Mouse (Mus musculus) urinary bladder, adult 18-20 months (tissue): Measurements from ENCODE around the gene Akr1b8.
A peak's percentile ranks its signal among the peaks of the same experiment; 100 is the strongest.
"Not testable (repeated sequence)": the region's sequence is repeated elsewhere in the genome, so short reads cannot be mapped to it uniquely, and the experiment has no call there.

Source experiments
- DNase-seq, 2 experiments: peaks; one replicate each; pipeline ENCODE4 v3.0.0; 2022; ENCODE audit warnings: low spot score in 2 of 2, mixed read lengths in 2 of 2

The Akr1b8 gene

DNA sequence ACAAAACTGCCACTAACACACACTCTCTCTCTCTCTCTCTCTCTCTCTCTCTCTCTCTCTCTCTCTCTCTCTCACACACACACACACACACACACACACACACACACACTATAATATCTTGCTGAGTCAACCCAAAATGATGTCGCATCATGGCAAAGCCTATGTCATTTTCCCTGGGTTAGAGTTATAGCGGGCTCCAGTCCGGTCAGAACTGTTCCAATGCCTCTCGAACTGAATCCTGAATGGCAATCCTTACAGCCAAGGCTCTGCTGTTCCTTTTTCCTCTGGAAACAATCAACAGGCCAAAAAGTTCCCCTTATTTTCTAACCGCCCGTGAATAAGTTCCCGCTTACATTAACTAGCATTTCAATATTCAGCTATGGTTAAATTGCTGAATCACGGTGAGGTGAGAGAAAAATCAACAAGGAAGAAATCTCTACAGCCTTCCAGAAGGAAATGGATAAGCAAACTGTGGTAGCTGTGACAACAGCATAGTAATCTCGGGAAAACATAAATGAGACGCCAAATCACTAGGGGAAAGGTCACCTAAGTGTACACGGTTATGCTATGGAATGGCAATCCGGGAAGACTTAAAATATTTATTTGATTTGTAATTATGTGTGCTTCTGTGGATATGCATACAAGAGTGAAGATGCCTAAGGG, 3.8 kb upstream of the Akr1b8 start:
- DNase-seq = no peak

DNA sequence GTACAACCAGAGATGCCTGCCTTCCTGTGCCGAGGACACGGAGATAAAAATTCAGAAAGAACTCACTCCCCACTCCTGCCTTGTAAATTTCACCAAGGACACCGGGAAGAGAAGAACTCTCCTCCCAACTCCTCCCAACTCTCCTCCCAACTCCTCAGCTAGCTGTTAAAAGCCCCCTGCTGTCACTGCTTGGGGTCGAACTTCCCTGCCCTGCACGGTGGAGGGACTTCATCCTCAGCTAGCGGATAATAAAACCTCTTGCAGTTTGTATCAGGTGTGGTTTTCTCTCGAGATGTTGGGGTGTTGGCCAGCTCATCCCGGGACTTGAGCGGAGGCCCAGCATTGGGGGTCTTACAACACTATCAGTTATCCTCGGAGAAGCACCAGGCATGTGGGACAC, 2.4 kb upstream of the Akr1b8 start:
- DNase-seq = not testable (repeated sequence)

DNA sequence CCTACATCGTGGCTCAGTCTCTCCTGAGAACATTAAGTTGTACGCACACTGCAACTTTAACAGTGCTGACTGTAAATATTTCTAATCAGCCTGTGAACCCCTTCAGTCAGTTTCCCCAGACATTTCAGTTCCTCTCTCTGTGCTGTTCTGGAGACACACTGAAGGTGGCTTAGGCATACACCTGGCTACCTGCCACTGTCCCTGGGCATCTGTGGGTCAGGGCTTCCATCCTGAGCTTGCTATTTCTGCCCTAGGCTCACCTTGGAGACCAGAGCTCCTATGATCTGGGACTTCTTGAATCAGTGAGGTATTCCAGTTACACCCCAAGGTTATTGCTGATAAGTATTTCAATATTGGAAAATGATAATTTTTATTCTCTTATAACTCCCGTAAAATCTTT, 1.5 kb upstream of the Akr1b8 start:
- no peak for DNase-seq

DNA sequence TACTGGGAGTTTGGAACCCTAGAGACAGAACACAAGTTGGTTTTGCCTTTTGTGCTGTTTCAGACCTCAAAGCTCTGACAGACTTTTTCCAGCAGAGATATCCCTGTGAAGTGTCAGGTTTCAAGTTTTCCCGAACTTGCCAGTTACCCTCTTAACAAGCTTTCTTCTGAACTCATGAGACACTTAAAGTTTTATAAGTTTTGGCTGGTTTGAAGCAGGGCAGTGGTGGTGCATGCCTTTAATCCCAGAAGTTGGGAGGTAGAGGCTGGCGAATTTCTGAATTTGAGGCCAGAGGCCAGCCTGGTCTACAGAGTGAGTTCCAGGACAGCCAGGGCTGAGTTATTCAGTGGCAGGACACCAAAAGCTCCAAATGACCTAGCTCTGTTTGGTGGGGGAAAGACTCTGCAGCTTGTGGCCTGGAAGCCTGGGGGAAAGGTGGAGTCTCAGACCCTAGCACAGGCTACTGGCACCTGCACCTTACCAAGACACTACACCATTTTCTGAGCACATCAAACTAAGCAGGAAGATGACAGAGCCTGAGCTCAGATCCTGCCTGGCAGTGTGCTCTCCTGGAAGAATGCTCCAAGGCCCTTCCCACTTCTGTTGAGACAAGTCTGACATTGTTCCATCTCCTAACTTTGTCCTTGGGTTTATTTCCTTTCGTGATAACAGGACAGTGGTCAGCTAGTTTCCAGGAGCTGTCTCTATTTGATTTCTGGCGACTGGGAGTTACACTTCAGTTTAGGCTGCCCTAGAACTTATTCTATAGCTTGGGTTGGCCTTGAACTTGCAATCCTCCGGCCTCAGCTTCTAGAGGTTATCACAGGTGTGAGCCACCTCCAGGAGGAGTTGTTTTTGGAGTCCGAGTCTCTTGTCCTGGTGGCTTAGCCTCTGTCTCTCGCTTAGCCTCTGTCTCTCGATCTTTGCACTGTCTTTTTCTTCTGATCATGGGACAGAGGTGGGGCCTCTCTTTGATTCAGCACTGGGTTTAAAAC, 732 bp downstream of the Akr1b8 start:
- DNase-seq = no peak

DNA sequence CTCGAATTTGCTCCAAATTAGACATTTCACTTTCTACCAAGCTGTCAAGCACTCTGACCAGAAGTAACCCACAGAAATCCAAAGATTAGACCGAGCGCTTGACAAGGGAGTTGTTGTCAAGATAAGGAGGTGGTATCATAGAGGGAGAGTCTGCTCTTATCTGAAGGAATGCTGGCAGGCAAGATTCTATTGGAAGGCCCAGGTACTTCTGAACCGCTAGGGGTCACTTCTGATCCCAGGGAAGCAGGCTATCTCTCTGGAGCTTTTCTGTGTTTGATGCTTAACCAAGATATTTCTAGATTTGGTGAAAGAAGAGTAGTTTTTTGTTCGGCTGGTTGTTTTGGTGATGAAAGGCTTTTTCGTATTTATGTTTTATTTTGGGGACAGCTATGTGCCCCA, 1.4 kb downstream of the Akr1b8 start:
- no peak for DNase-seq

DNA sequence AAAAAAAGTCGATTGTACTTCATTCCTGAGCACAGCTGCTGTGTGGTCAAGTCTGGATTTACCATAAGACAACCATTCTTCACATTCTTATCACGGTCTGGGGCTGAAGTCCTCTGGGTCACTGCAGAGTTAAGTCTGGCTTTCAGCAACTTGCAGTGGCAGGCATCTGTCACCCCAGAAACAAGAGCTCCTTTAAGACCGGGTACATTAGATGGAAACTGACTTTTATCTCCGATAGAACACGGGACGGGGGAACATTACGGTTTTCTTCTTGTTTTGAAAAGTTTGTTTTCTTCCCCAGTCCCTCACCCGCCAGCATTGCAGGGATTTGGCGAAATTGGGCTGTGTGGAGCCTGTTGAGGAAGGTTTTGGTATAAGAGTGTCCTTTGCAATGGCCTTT, 1.9 kb downstream of the Akr1b8 start:
- DNase-seq = no peak

DNA sequence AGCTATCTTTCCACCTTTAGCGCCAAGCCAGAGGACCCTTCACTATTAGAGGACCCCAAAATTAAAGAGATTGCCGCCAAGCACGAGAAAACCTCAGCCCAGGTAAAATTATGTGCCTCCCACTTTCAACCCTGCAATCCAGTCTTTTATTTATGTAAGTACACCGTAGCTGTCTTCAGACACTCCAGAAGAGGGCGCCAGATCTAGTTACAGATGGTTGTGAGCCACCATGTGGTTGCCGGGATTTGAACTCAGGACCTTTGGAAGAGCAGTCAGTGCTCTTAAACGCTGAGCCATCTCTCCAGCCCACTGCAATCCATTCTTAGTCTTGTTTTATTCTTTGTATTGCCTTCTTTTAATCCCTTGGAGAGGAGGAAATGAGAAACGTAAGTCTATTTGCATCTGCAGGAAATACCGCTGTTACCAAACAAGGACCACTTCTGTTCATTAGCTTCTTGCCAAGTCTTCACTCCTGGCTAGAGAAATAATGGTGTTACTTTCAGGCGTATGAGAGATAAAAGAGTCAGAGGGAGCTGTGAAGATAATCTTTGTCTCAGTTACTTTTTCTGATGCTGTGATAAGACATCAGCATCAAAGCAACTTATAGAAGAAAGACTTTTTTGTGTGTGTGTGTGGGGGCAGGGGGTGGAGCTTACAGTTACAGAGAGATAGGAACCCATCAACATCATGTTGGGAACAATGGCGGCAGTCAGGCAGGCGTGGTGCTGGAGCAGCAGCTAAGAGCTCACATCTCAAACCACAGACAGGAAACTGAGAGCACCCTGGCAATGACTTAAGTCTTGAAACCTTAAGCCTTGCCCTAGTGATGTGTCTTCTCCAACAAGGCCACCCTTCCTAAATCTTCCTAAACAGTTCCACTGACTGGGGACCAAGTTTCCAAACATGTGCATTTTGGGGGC, 10.6 kb downstream of the Akr1b8 start:
- DNase-seq = no peak

DNA sequence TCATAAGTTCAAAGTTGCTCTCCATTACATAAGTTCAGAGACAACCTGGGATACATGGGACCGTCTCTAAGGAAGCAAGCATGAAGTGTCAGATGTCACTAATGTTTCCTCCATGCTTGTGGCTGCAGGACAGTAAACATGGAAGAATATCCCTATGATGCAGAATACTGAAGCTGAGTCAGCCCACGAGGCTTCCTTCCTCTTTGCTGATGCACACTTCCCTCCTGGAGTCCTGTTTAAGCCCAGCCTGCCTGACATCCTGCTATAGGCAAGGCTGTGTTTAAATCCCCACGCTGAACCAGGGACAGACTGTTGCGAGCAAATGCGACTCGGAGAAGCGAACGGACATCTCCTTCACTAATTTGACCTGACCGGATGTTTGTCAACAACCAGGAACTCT, 14.1 kb downstream of the Akr1b8 start:
- no peak for DNase-seq

DNA sequence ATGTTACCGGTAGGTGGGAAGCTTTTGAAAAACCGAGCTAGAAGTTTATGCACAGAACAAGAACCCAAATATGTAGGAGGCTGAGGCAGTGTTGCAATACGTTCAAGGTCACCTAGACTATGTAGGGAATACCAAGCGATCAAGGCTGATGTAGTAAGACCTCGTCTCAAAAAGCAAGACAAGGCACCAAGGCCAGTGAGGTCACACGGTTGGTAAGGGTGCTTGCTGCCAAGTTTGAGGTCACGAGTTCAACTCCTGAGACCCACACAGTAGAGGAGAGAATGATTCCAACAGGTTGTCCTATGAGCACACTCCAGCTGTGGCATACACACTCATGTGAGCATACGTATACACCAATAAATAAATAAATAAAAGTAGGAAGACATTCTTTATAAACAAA, 16.2 kb downstream of the Akr1b8 start:
- DNase-seq = no peak

DNA sequence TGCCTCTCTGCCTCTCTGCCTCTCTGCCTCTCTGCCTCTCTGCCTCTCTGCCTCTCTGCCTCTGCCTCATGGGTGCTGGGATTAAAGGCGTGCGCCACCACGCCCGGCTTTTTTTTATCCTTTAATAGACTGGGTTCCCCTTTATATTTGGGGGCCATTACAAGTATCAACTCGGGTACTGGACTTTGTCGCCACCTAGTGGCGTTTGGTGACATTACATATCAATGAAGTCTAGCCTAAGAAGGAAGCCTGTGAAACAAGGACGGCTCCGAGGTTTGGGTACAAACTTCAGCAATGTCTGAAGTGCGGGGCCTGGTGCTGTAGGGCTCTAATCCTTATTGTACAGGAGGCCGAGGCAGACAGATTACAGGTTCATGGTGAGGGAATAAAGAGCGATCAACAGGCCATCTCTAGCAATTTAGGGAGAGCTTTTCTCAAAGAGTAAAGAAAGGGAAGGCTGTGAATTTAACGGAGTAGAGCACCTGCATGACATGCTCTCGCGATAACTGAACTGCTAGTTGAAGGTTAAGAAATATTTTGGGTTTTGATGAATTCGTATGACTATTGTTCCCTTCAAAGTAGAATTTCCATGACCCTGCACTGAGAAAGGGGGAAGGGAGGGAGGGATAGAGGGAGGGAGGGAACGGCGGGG, 17.9 kb downstream of the Akr1b8 start:
- peak; percentile 70 to 71 for DNase-seq

DNA sequence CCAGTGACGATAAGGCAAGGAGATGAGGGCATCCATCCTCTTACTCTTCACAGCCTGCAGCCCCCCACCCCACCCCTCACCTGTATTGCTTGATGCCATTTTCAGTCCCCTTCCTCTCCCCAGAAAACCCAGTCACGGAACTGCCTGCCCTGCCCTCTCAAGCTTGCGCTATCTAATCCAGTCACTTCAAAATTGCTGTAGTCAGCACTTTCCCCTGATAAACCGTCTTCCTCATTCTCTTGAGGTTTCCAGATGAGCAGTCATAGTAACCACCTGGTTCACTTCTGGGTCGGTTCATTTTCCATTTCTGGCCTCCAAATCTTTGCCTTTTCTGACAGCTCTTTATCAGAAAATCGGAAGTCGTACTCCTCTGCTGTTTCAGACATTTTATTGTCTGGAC, 19.9 kb downstream of the Akr1b8 start:
- no peak for DNase-seq

DNA sequence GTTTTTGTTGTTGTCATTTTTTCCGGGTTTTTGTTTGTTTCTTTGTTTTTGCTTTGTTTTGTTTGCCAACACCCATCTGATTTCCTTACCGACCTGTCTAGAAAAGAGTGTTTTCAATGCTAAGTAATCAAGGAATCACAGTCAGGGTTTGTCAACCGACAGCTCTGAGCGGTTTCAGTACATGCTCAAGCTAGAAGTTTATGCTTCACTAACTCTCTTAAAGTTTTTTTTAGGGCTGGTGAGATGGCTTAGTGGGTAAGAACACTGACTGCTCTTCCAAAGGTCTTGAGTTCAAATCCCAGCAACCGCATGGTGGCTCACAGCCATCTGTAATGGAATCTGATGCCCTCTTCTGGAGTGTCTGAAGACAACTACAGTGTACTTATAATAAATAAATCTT, 22.0 kb downstream of the Akr1b8 start:
- DNase-seq = not testable (repeated sequence)

DNA sequence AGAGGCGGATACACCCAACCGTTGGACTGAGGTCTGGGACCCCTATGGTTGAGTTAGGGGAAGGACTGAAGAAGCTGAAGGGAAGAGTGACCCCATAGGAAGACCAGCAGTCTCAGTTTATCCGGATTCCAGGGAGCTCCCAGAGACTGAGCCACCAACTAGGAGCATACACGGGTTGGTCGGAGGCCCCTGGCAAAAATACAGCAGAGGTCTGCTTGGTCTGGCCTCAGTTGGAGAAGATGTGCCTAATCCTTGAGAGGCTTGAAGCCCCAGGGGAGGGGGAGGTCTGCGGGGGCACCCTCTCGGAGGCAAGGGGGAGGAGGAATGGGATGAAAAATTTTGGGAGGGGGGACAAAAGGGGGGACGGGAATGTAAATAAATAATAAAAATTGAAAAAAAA, 29.5 kb downstream of the Akr1b8 start:
- no peak for DNase-seq

DNA sequence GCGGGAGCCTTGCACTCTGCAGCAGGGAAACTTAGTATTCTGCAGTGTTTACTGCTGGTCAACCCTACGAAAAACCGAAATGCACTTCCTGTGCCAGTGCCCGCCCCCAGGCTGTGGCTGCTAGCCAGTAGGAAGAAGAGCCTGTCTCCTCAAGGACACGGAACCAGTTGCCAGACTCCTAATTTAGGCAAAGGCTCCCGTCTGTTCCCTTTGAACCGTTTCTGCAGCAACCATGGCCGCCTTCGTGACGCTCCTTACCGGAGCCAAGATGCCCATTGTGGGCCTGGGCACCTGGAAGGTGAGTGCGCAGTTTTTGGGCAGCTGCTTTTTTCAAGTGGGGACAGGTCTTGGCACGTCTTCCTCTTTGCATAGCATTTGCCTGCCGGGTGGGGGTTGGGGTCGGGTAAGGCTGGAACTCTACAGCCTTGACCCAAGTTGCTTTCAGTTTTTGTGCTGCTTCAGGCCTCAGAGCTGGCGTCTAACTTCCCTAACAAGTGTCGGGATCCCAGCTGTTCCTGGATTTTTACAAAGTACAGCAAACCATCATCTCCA, 30.3 kb downstream of the Akr1b8 start, which contains the start of gene Akr1b10:
Akr1b10 (plus strand) TSS at position 109 of the 552 bp plus-strand sequence.
- peak; percentile 76 to 79 for DNase-seq

DNA sequence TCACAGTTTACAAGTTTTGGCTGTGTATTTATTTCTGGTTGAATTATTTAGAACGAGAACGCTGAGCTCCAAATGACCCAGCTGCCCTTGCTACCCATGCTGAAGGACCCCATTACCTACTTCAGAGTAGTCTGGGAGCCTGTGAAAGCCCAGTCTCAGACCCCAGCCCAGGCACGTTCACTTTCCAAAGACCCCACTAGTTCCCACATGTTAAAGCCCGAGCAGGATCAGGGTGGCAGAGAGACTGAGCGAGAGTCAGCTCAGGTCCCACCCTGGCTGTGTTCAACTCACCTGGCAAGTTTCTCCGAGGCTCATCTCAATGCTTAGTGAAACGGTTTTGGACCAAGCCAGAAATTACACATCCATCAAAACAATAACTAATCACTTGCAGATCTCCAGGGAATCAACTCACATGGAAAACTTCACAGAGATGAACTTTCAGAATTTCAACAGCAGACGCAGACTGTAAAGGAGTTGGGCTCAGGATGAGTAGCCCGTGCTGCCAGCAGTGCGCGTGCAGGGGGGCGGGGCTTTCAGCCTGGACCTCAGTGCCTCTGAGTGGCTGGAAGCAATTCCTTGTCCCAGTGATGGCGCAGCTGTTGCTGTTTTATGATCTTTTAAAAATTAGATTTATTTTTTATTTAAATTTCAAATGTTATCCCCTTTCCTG, 30.9 kb downstream of the Akr1b8 start:
- peak; percentile 31 to 39 for DNase-seq

DNA sequence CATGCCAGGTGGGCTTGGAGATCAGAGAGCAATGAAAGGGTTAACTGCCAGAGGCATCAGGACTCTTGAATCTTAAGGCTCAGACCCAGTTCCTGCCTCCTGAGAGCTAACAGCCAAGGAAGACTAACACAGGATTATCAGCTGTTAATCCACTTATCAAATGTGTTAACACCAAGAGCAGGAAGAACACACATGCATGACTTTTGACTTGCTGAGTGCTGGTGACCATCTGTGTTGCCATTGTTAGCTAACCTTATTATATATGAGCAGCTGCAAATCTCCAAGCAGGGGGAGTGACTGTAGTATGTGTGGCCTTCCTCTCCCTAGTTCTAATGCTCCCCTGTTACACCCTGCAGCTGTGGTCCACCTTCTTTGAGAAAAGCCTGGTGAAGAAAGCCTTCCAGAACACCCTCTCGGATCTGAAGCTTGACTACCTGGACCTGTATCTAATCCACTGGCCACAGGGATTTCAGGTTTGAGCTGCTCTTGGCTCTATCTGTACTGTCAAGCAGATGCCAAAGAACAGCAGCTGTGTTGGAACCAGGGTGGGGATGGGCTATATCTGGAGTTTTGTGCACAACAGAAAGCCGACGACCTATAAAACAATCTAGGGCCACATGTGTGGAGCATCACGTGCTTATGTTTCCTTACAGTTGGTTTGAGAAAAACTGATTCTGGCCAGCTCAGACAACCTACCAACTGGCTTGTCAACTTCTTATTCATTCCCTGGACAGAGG, 34.7 kb downstream of the Akr1b8 start:
- no peak for DNase-seq

DNA sequence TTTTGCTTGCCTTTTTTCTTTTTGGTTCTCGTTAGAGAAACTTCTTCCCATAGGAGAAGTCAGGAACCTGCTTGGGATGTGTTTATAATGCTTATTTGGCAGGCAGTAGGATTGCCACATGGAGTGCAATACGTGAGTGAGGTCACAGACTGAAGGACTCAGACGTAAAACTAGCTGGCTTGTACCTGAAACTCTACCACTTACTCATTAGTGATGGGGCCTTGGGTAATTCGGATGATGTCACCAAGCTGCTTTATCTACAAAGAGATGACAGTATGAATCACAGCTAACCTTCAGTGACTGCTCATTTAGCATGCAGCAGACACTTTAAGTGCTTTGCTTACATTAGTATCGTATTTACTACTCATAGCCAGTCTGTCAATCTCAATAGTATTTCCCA, 42.0 kb downstream of the Akr1b8 start:
- no peak for DNase-seq

DNA sequence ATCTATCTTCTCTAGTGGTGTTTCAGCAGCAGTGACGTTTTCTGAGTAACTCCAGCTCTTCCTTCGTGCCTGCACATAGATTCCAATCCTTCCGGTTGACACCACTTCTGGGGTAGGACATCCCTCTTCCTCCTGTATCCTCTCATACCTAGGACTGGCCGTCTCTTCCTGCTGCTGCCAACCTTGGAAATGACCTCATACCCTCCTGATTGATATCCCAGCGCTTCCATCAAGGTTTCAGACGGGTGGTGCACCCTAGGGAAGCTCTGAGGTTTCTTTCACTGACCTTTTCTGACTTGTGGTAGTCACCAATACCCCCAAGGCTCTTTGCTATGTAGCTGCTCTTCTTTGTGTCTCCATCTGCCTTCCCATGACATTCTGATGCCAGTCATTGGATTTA, 44.5 kb downstream of the Akr1b8 start:
- no peak for DNase-seq

DNA sequence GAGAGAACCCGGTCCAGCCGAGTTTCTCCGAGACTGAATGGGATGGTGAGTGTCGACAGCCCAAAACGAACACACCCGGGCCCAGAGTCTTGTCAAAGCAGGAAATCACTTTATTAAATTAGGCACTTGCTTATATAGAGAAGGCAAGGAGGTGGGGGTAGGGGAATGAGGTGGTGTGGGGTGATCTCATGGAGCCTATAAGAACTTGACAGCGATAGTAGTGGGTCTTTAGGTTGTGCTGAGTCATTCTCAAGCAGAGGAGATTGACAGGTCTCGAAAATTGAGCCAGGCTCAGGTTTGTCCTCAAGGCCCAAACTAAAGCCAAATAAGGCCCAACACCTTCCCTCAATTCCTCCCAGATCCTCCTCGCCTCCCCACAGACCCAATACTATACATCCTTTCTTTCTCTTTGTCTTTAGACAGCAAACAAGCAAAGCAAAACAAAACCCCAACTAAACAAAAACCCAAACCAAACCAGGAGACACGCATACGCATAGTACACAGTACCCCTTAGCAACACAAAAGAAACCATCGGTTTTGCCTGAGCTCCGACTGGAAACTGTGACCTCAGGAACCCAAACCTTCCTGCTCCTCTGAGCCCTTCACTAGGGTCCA, 45.8 kb downstream of the Akr1b8 start:
- DNase-seq = no peak
